Mouse (Mus musculus): Measurements from ENCODE around the gene Tmprss6. TPM values are rescaled to one million over a fixed set of nuclear protein-coding genes. Genes with fewer than 3 reads are reported as not detected.

The Tmprss6 gene
- polyA plus RNA-seq, 1 experiment from 2014 or later: 0.52 TPM

DNA sequence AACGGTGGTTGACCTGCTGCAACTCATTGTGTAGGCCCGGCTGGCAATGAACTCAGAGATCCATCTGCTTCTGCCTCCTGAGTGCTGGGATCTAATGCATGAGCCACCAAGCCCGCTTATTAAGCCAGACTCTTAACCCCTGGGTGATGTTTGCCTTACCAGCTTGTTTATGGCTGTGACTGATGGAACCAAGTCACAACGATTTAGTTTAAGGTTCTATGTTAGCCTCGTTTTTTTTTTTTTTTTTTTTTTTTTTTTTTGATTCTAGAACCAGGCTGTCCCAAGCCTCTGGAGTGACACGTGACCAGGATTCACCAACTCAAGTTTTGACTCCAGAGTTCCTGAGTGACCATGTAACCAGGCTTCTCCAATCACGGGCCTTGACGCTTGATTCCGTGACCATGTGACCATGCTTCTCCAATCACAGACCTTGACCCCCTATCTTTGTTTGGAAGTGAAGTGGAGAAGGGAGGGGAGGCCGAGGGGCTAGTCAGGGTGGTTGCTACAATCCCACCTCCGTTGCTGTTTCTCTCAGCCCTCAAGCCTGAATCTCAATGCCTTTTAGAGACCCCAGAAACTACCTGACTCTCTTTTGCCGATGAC, 41.0 kb upstream of the Tmprss6 start:
- no peak overlapping the region for H3K4me2 ChIP-seq (replicated peaks; ENCODE audit: low read depth, low read length)
- no peak for ATAC-seq (ENCODE audit: insufficient number of reproducible peaks, insufficient read depth, low FRiP score, low read depth)
- peaks cover 4% of the 10 kb centered on the region; the same call in 1 of the 2 replicates for H3K9me3 ChIP-seq (ENCODE audit: control insufficient read depth, low read depth, low read length)
- peaks cover 4% of the 10 kb centered on the region; the same call in 1 of the 2 replicates for H3K4me1 ChIP-seq (ENCODE audit: control insufficient read depth, insufficient read depth, low read length)
- no peak overlapping the region for H3K4me3 ChIP-seq (ENCODE audit: low read depth, low read length)
- H3K27ac ChIP-seq (ENCODE audit: low read length): no peak overlapping the region
- H3K9ac ChIP-seq (replicated peaks; ENCODE audit: low read depth, low read length): no peak overlapping the region
- H3K27me3 ChIP-seq (ENCODE audit: control insufficient read depth, insufficient read depth, low read length): no peaks in the 10 kb centered on the region
- 40% methylated on average over 12 of the region's 12 CpGs for WGBS
- no peaks in the 10 kb centered on the region for H3K36me3 ChIP-seq (ENCODE audit: control insufficient read depth, insufficient read depth, low read length)

- peaks cover 4% of the 10 kb centered on the region; the same call in 1 of the 2 replicates for H3K9me3 ChIP-seq (ENCODE audit: control insufficient read depth, low read depth, low read length)
- no peak overlapping the region for H3K4me3 ChIP-seq (ENCODE audit: low read depth, low read length)
- peaks cover 4% of the 10 kb centered on the region; the same call in 1 of the 2 replicates for H3K4me1 ChIP-seq (ENCODE audit: control insufficient read depth, insufficient read depth, low read length)
- no peak overlapping the region for H3K4me2 ChIP-seq (replicated peaks; ENCODE audit: low read depth, low read length)
- no peak overlapping the region for H3K27ac ChIP-seq (ENCODE audit: low read length)
- ATAC-seq (ENCODE audit: insufficient number of reproducible peaks, insufficient read depth, low FRiP score, low read depth): no peak
- H3K9ac ChIP-seq (replicated peaks; ENCODE audit: low read depth, low read length): no peak overlapping the region
- H3K27me3 ChIP-seq (ENCODE audit: control insufficient read depth, insufficient read depth, low read length): no peaks in the 10 kb centered on the region
- H3K36me3 ChIP-seq (ENCODE audit: control insufficient read depth, insufficient read depth, low read length): no peaks in the 10 kb centered on the region
- 62% methylated on average over 7 of the region's 7 CpGs for WGBS
Measured at GRCm38 (mm10) chr15:78508443-78508842, 40.0 kb upstream of the Tmprss6 start.

- no peak for ATAC-seq (ENCODE audit: insufficient number of reproducible peaks, insufficient read depth, low FRiP score, low read depth)
- Histone ChIP-seq H3K4me2 (replicated peaks; ENCODE audit: low read depth, low read length) (no peak overlapping the region), H3K9ac (replicated peaks; ENCODE audit: low read depth, low read length) (no peak overlapping the region), H3K4me3 (ENCODE audit: low read depth, low read length) (no peak overlapping the region), H3K27me3 (ENCODE audit: control insufficient read depth, insufficient read depth, low read length) (no peaks in the 10 kb centered on the region), H3K4me1 (ENCODE audit: control insufficient read depth, insufficient read depth, low read length) (peaks cover 4% of the 10 kb centered on the region; the same call in 1 of the 2 replicates), H3K9me3 (ENCODE audit: control insufficient read depth, low read depth, low read length) (peaks cover 4% of the 10 kb centered on the region; the same call in 1 of the 2 replicates), H3K27ac (ENCODE audit: low read length) (no peak overlapping the region), H3K36me3 (ENCODE audit: control insufficient read depth, insufficient read depth, low read length) (no peaks in the 10 kb centered on the region)
- WGBS: 70% methylated on average over 3 of the region's 3 CpGs
Measured at GRCm38 (mm10) chr15:78505541-78505940, 37.1 kb upstream of the Tmprss6 start.

DNA sequence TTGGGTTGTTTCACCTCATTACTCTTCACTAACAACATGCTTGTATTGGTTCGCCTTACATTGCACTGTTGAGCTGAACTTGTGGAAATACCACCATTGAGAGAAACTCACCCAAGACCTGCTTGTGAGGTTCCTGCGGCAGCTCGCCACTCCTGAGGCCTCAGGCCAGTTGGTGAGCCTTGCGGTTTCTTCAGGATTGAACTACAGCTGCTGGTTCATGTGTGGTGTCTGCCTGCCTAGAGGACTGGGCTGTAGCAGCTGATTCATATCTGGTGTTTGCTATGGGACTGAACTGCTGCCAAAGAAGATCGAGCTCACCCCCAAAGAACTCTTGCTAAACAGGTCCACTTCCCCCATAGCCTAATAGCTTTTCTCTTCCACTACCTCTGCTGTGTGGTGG, 36.4 kb upstream of the Tmprss6 start:
- Histone ChIP-seq H3K36me3 (ENCODE audit: control insufficient read depth, insufficient read depth, low read length) (no peaks in the 10 kb centered on the region), H3K4me3 (ENCODE audit: low read depth, low read length) (no peak overlapping the region), H3K4me2 (replicated peaks; ENCODE audit: low read depth, low read length) (no peak overlapping the region), H3K4me1 (ENCODE audit: control insufficient read depth, insufficient read depth, low read length) (peaks cover 2% of the 10 kb centered on the region; the same call in 1 of the 2 replicates), H3K9me3 (ENCODE audit: control insufficient read depth, low read depth, low read length) (peaks cover 4% of the 10 kb centered on the region; the same call in 1 of the 2 replicates), H3K9ac (replicated peaks; ENCODE audit: low read depth, low read length) (no peak overlapping the region), H3K27me3 (ENCODE audit: control insufficient read depth, insufficient read depth, low read length) (no peaks in the 10 kb centered on the region), H3K27ac (ENCODE audit: low read length) (no peak overlapping the region)
- WGBS: 93% methylated on average over 5 of the region's 5 CpGs
- ATAC-seq (ENCODE audit: insufficient number of reproducible peaks, insufficient read depth, low FRiP score, low read depth): no peak

- Histone ChIP-seq H3K27me3 (ENCODE audit: control insufficient read depth, insufficient read depth, low read length) (no peaks in the 10 kb centered on the region), H3K4me2 (replicated peaks; ENCODE audit: low read depth, low read length) (no peak overlapping the region), H3K27ac (ENCODE audit: low read length) (no peak overlapping the region), H3K36me3 (ENCODE audit: control insufficient read depth, insufficient read depth, low read length) (no peaks in the 10 kb centered on the region), H3K9ac (replicated peaks; ENCODE audit: low read depth, low read length) (no peak overlapping the region), H3K4me1 (ENCODE audit: control insufficient read depth, insufficient read depth, low read length) (no peaks in the 10 kb centered on the region), H3K9me3 (ENCODE audit: control insufficient read depth, low read depth, low read length) (peaks cover 4% of the 10 kb centered on the region; the same call in 1 of the 2 replicates), H3K4me3 (ENCODE audit: low read depth, low read length) (no peak overlapping the region)
- ATAC-seq (ENCODE audit: insufficient number of reproducible peaks, insufficient read depth, low FRiP score, low read depth): no peak
- 87% methylated on average over 1 of the region's 1 CpGs for WGBS
Measured at GRCm38 (mm10) chr15:78504013-78504412, 35.6 kb upstream of the Tmprss6 start.

GRCm38 (mm10) chr15:78502437-78503132, 34.2 kb upstream of the Tmprss6 start:
- Histone ChIP-seq H3K9ac (replicated peaks; ENCODE audit: low read depth, low read length) (no peak overlapping the region), H3K27me3 (ENCODE audit: control insufficient read depth, insufficient read depth, low read length) (no peaks in the 10 kb centered on the region), H3K4me2 (replicated peaks; ENCODE audit: low read depth, low read length) (no peak overlapping the region), H3K27ac (ENCODE audit: low read length) (no peak overlapping the region), H3K36me3 (ENCODE audit: control insufficient read depth, insufficient read depth, low read length) (no peaks in the 10 kb centered on the region), H3K4me1 (ENCODE audit: control insufficient read depth, insufficient read depth, low read length) (no peaks in the 10 kb centered on the region), H3K9me3 (ENCODE audit: control insufficient read depth, low read depth, low read length) (peaks cover 4% of the 10 kb centered on the region; the same call in 1 of the 2 replicates), H3K4me3 (ENCODE audit: low read depth, low read length) (no peak overlapping the region)
- ATAC-seq (ENCODE audit: insufficient number of reproducible peaks, insufficient read depth, low FRiP score, low read depth): no peak
- WGBS: 65% methylated on average over 18 of the region's 18 CpGs

DNA sequence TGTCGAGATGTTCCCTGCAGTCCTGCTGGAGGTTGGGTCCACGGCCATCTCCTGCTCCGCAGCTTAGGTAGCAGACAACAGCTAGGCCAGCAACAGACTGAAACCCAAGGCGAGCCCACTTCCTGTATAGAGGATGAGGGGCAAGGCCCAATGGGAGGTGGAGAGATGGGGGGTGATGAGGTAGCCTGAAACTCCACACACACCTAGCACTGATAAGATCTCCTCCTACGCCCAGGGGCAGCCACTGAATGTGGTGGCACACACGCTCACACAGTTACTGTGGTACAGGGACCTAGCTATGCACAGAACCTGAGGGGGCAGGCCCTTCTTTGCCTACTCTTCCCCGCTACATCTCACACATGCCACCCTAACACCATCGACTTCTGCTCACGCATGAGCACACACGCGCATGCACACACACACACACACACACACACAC, 26.6 kb upstream of the Tmprss6 start, which contains the start of gene Il2rb:
TSS of gene Il2rb (minus strand) at position 304 of the 439 bp plus-strand sequence.
- no peaks in the 10 kb centered on the region for H3K27me3 ChIP-seq (ENCODE audit: control insufficient read depth, insufficient read depth, low read length)
- H3K27ac ChIP-seq (ENCODE audit: low read length): no peak within 1 kb of the TSS
- H3K9me3 ChIP-seq (ENCODE audit: control insufficient read depth, low read depth, low read length): no peaks in the 10 kb centered on the region
- no peak within 1 kb of the TSS for H3K4me2 ChIP-seq (replicated peaks; ENCODE audit: low read depth, low read length)
- H3K9ac ChIP-seq (replicated peaks; ENCODE audit: low read depth, low read length): no peak within 1 kb of the TSS
- H3K36me3 ChIP-seq (ENCODE audit: control insufficient read depth, insufficient read depth, low read length): no peaks in the 10 kb centered on the region
- no peak for ATAC-seq (ENCODE audit: insufficient number of reproducible peaks, insufficient read depth, low FRiP score, low read depth)
- H3K4me3 ChIP-seq (ENCODE audit: low read depth, low read length): no peak within 1 kb of the TSS
- no peaks in the 10 kb centered on the region for H3K4me1 ChIP-seq (ENCODE audit: control insufficient read depth, insufficient read depth, low read length)
- WGBS: 81% methylated on average over 11 of the region's 11 CpGs

DNA sequence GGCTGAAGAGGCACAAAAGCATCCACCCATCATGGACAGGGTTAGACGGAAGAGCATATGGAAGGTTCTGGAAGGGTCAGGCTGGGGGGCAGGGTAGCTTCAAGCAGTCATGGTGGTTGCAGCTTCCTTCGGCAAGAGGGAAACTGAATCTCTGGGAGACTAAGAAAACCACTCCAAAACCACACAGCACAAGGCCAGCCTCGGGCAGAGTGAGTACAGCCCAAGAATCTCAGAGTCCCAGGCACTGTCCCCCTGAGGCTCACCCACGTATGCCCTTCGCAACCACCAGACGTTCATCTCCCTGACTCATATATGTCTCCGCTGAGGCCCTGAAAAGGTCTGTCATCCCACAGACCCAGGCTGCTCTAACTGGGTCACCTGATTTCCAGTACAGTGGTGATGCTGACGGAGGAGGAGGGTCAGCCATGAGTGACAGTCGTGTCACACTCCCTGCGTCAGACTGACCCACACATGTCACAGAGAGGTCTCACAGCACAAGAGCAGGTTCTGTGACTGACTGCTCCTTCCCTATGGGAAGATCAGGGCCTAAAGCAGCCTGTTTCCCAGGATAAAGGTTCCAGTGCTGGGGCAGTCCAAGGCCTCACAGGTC, 25.1 kb upstream of the Tmprss6 start:
- 0 out of 2 replicates have a peak, but pooled peaks have one; percentile 37 for ATAC-seq (ENCODE audit: insufficient number of reproducible peaks, insufficient read depth, low FRiP score, low read depth)
- Histone ChIP-seq H3K4me3 (ENCODE audit: low read depth, low read length) (no peak overlapping the region), H3K9me3 (ENCODE audit: control insufficient read depth, low read depth, low read length) (no peaks in the 10 kb centered on the region), H3K36me3 (ENCODE audit: control insufficient read depth, insufficient read depth, low read length) (no peaks in the 10 kb centered on the region), H3K4me1 (ENCODE audit: control insufficient read depth, insufficient read depth, low read length) (no peaks in the 10 kb centered on the region), H3K4me2 (replicated peaks; ENCODE audit: low read depth, low read length) (no peak overlapping the region), H3K27me3 (ENCODE audit: control insufficient read depth, insufficient read depth, low read length) (no peaks in the 10 kb centered on the region), H3K9ac (replicated peaks; ENCODE audit: low read depth, low read length) (no peak overlapping the region), H3K27ac (ENCODE audit: low read length) (no peak overlapping the region)
- 75% methylated on average over 10 of the region's 10 CpGs for WGBS
